Mouse (Mus musculus): Measurements from ENCODE around the gene Uncx. TPM values are rescaled to one million over a fixed set of nuclear protein-coding genes. Genes with fewer than 3 reads are reported as not detected.

Gene Uncx
- polyA plus RNA-seq, 1 experiment, result not detected

DNA sequence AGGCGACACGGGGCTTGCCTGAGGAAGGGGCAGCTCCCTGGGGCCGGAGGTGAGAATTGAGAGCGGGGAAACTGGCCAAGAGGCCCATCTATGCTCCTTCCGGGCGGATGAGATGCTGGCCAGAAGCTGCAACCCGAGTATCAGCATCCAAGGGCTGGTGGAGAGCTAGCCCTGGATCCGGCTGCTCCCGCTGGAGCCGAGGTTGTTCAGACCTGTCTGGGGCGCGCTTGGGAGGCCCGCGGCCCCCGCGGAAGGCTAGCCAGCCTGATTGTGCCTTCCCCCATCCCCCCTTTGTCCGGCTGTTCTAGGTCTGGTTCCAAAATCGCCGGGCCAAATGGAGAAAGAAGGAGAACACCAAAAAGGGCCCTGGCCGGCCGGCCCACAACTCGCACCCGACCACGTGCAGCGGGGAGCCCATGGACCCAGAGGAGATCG, 3.1 kb downstream of the Uncx start:
- Histone ChIP-seq H3K27ac (ENCODE audit: insufficient read depth, low read depth, low read length) (no peak overlapping the region), H3K4me3 (ENCODE audit: insufficient read depth, low read depth, low read length) (no peak overlapping the region), H3K4me1 (ENCODE audit: control insufficient read depth, insufficient read depth, low read length) (peaks cover 6% of the 10 kb centered on the region; the same call in 1 of the 2 replicates)
- TF ChIP-seq POLR2A (IDR thresholded peaks at IDR 0.05; ENCODE audit: insufficient read depth, low read depth, low read length), result no peak
- no peak for TF ChIP-seq CTCF (IDR thresholded peaks at IDR 0.05; ENCODE audit: insufficient read depth, low read depth, low read length)
- WGBS, result 2% methylated on average over 26 of the region's 26 CpGs

- TF ChIP-seq POLR2A (IDR thresholded peaks at IDR 0.05; ENCODE audit: insufficient read depth, low read depth, low read length), result no peak
- no peak for TF ChIP-seq CTCF (IDR thresholded peaks at IDR 0.05; ENCODE audit: insufficient read depth, low read depth, low read length)
Measured at GRCm38 (mm10) chr5:139546771-139547420, 3.6 kb downstream of the Uncx start.

GRCm38 (mm10) chr5:139547421-139547931, 4.2 kb downstream of the Uncx start:
- no peak overlapping the region for H3K27ac ChIP-seq (ENCODE audit: insufficient read depth, low read depth, low read length)
- H3K4me3 ChIP-seq (ENCODE audit: insufficient read depth, low read depth, low read length), result no peak overlapping the region
- peaks cover 6% of the 10 kb centered on the region; the same call in 1 of the 2 replicates for H3K4me1 ChIP-seq (ENCODE audit: control insufficient read depth, insufficient read depth, low read length)
- TF ChIP-seq POLR2A (IDR thresholded peaks at IDR 0.05; ENCODE audit: insufficient read depth, low read depth, low read length) (no peak), CTCF (IDR thresholded peaks at IDR 0.05; ENCODE audit: insufficient read depth, low read depth, low read length) (no peak)
- 1% methylated on average over 49 of the region's 49 CpGs for WGBS

More at GRCm38 (mm10) chr5:139546771-139547420, 3.6 kb downstream of the Uncx start:
- Histone ChIP-seq H3K4me3 (ENCODE audit: insufficient read depth, low read depth, low read length) (no peak overlapping the region), H3K27ac (ENCODE audit: insufficient read depth, low read depth, low read length) (no peak overlapping the region), H3K4me1 (ENCODE audit: control insufficient read depth, insufficient read depth, low read length) (peaks cover 6% of the 10 kb centered on the region; the same call in 1 of the 2 replicates)
- WGBS, result 1% methylated on average over 67 of the region's 68 CpGs

GRCm38 (mm10) chr5:139553446-139554273, 10.4 kb downstream of the Uncx start:
- TF ChIP-seq POLR2A (IDR thresholded peaks at IDR 0.05; ENCODE audit: insufficient read depth, low read depth, low read length), result no peak
- TF ChIP-seq CTCF (IDR thresholded peaks at IDR 0.05; ENCODE audit: insufficient read depth, low read depth, low read length), result no peak
- no peak overlapping the region for H3K4me3 ChIP-seq (ENCODE audit: insufficient read depth, low read depth, low read length)
- peaks cover 8% of the 10 kb centered on the region for H3K4me1 ChIP-seq (ENCODE audit: control insufficient read depth, insufficient read depth, low read length)
- 5% methylated on average over 28 of the region's 29 CpGs for WGBS
- no peak overlapping the region for H3K27ac ChIP-seq (ENCODE audit: insufficient read depth, low read depth, low read length)

DNA sequence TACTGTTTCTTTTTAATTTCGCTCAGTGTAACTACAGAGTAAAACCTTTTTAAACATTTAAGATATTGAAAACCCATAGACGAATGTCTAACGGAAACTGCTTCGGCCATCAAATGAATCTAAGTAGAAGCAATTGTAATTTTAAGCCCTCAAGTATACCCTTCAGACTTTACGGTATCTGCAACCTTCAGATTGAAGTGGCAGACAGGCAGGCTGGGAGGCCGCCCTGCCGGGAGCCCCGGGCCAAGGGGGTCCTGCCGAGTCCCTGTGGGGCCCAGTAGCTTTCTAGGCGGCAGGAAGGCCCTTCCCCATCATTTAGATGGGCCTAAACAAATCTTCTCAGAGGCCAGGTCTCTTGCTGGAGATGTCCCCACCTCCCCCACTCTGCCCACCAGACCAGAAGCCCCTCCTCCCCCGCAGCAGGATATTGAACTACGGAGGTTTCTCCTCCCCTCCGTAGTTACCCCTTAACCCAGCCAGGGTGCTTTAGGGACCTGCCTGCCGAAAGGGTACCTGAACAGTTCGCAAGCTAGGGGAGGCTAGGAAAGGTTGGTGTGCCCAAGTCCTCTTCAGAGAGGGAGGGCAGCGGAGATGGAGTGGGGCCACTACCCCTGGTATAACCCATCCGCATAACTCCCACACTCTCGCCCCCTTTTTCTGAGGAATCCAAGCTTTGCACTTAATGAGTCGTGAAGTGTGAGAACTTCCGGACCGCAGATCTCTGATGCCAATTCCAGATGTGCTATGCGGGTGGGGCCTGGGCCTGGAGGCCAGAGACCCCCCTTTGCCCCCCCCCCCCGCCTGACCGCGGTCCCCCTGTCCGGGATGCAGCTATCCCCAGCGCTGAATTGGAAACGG, 11.4 kb downstream of the Uncx start:
- no peak for TF ChIP-seq CTCF (IDR thresholded peaks at IDR 0.05; ENCODE audit: insufficient read depth, low read depth, low read length)
- no peak for TF ChIP-seq POLR2A (IDR thresholded peaks at IDR 0.05; ENCODE audit: insufficient read depth, low read depth, low read length)
- Histone ChIP-seq H3K4me3 (ENCODE audit: insufficient read depth, low read depth, low read length) (no peak overlapping the region), H3K4me1 (ENCODE audit: control insufficient read depth, insufficient read depth, low read length) (peaks cover 8% of the 10 kb centered on the region), H3K27ac (ENCODE audit: insufficient read depth, low read depth, low read length) (no peak overlapping the region)
- WGBS, result 9% methylated on average over 28 of the region's 28 CpGs

- WGBS, result 28% methylated on average over 7 of the region's 7 CpGs
- TF ChIP-seq CTCF (IDR thresholded peaks at IDR 0.05; ENCODE audit: insufficient read depth, low read depth, low read length) (no peak), POLR2A (IDR thresholded peaks at IDR 0.05; ENCODE audit: insufficient read depth, low read depth, low read length) (no peak)
- Histone ChIP-seq H3K4me3 (ENCODE audit: insufficient read depth, low read depth, low read length) (no peak overlapping the region), H3K27ac (ENCODE audit: insufficient read depth, low read depth, low read length) (no peak overlapping the region), H3K4me1 (ENCODE audit: control insufficient read depth, insufficient read depth, low read length) (peaks cover 8% of the 10 kb centered on the region)
Measured at GRCm38 (mm10) chr5:139555476-139556115, 12.3 kb downstream of the Uncx start.

- H3K4me1 ChIP-seq (ENCODE audit: control insufficient read depth, insufficient read depth, low read length), result peaks cover 8% of the 10 kb centered on the region
- H3K4me3 ChIP-seq (ENCODE audit: insufficient read depth, low read depth, low read length), result no peak overlapping the region
- WGBS, result 25% methylated on average over 6 of the region's 6 CpGs
- no peak overlapping the region for H3K27ac ChIP-seq (ENCODE audit: insufficient read depth, low read depth, low read length)
- no peak for TF ChIP-seq CTCF (IDR thresholded peaks at IDR 0.05; ENCODE audit: insufficient read depth, low read depth, low read length)
- no peak for TF ChIP-seq POLR2A (IDR thresholded peaks at IDR 0.05; ENCODE audit: insufficient read depth, low read depth, low read length)
Measured at GRCm38 (mm10) chr5:139556116-139556678, 12.9 kb downstream of the Uncx start.

- Histone ChIP-seq H3K4me1 (ENCODE audit: control insufficient read depth, insufficient read depth, low read length) (peaks cover 8% of the 10 kb centered on the region), H3K27ac (ENCODE audit: insufficient read depth, low read depth, low read length) (no peak overlapping the region), H3K4me3 (ENCODE audit: insufficient read depth, low read depth, low read length) (no peak overlapping the region)
- 26% methylated on average over 10 of the region's 10 CpGs for WGBS
- TF ChIP-seq POLR2A (IDR thresholded peaks at IDR 0.05; ENCODE audit: insufficient read depth, low read depth, low read length), result no peak
- TF ChIP-seq CTCF (IDR thresholded peaks at IDR 0.05; ENCODE audit: insufficient read depth, low read depth, low read length), result no peak
Measured at GRCm38 (mm10) chr5:139557079-139557478, 13.8 kb downstream of the Uncx start.
